Mouse (Mus musculus): ENCODE results near the gene Mical2. TPM values are rescaled to one million over a fixed set of nuclear protein-coding genes. Genes with fewer than 3 reads are reported as not detected.

Mical2 gene
- total and polyA plus RNA-seq, 3 experiments, result 44.8 to 89.1 (median 87.7) TPM

DNA sequence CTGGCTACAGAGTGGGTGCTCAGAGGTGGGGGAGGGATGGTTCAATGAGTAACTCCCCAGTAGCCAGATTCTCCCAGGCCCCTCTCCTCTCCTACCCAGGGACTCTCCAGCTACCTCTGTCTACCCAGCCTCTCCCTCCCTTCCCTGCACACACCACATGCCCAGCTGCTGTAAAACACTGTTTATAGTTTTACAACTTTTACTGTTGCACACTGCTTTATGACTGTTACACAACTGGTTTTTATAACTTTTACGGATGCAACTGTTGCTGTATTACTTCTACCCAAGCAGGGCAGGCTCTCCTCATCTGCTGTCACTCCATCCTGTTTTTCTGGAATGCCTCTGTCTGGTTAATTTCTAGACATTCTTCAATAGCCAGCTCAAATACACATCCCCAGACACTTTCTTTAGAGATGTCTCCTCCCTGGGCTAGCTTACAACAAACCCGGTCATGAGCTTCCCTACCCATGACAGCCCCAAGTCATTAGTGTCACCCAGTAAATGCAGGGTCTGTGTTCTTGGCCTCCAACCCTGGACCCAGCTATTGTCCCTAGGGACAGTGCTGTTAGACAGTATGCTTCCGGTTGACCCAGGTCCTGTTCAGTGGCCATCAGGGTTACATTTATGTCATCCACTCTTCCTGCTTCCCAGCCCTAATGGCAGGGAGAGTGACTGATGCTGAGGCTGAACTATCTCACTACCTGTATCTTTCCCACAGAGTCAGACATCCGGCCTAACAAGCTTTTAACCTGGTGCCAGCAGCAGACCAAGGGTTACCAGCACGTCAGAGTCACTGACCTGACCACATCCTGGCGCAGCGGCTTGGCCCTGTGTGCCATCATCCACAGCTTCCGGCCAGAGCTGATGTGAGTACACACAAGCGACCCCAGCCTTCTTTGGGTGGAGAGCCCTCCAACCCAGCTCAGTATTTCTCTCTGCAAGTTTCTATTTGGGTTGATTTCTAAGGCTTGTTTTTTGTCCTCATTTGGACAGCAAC lies 96.4 kb downstream of the Mical2 start:
- no peaks in the 10 kb centered on the region for H3K27me3 ChIP-seq (ENCODE audit: control insufficient read depth, insufficient read depth, low read length)
- H3K36me3 ChIP-seq (ENCODE audit: control insufficient read depth, insufficient read depth, low read length), result peaks cover 14% of the 10 kb centered on the region
- no peak for DNase-seq
- peaks cover 9% of the 10 kb centered on the region for H3K4me1 ChIP-seq (ENCODE audit: control insufficient read depth, insufficient read depth, low read length)
- TF ChIP-seq POLR2A (IDR thresholded peaks at IDR 0.05; ENCODE audit: insufficient read depth, low read depth, low read length) (no peak), EP300 (IDR thresholded peaks at IDR 0.05; ENCODE audit: insufficient read depth, low read depth, low read length) (no peak), CTCF (IDR thresholded peaks at IDR 0.05) (no peak)
- intact Hi-C loops (cut with DNase I), result no loop called here
- 86% methylated on average over 9 of the region's 9 CpGs for WGBS
- H3K27ac ChIP-seq, result no peak overlapping the region
- H3K9ac ChIP-seq (ENCODE audit: low read depth, low read length), result no peak overlapping the region
- no peaks in the 10 kb centered on the region for H3K79me2 ChIP-seq (replicated peaks; ENCODE audit: control insufficient read depth, insufficient read depth, low read length)
- no peak overlapping the region for H3K4me3 ChIP-seq

DNA sequence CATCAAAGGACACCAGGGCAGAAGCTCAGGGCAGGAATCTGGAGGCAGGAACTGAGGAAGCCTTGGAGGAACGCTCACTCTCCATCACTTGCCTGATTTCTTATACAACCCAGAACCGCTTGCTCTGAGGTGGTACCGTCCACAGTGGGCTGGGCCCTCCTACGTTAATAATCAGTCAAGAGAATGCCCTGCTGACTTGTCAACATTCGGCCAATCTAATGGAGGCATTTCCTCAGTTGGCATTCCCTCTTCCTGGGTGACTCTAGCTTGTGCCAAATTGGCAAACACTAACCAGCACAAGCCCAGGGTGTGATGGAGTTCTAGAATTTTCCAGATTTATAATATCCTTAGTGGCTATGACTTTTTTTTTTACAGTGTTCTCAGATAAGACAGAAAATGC lies 98.9 kb downstream of the Mical2 start:
- DNase-seq, result no peak
- TF ChIP-seq POLR2A (IDR thresholded peaks at IDR 0.05; ENCODE audit: insufficient read depth, low read depth, low read length) (no peak), EP300 (IDR thresholded peaks at IDR 0.05; ENCODE audit: insufficient read depth, low read depth, low read length) (no peak), CTCF (IDR thresholded peaks at IDR 0.05) (no peak)
- intact Hi-C loops (cut with DNase I), result no loop called here
- no peaks in the 10 kb centered on the region for H3K27me3 ChIP-seq (ENCODE audit: control insufficient read depth, insufficient read depth, low read length)
- no peak overlapping the region for H3K9ac ChIP-seq (ENCODE audit: low read depth, low read length)
- WGBS, result 75% methylated on average over 5 of the region's 5 CpGs
- no peak overlapping the region for H3K4me3 ChIP-seq
- no peaks in the 10 kb centered on the region for H3K79me2 ChIP-seq (replicated peaks; ENCODE audit: control insufficient read depth, insufficient read depth, low read length)
- H3K36me3 ChIP-seq (ENCODE audit: control insufficient read depth, insufficient read depth, low read length), result peaks cover 11% of the 10 kb centered on the region
- no peak overlapping the region for H3K27ac ChIP-seq
- peaks cover 2% of the 10 kb centered on the region for H3K4me1 ChIP-seq (ENCODE audit: control insufficient read depth, insufficient read depth, low read length)

DNA sequence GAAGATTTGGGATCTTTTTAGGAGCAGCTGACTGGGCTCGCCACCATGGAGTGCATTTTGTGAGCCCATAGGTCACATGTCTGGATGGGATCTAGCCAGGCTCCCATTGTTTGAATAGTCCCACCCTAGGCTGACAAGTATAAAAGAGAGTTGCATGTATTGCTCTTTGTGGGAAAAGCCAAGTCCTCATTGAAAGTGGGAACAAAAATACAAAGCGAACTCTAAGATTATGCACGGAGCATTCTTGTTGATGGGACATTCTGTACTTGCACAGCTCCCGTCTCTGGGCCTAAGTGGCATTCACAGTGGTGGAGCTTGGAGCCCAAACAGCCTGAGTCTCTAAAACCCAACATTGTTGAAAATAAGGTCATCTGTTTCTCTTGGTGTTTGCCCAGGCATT lies 101.2 kb downstream of the Mical2 start:
- 75% methylated on average over 4 of the region's 4 CpGs for WGBS
- intact Hi-C loops (cut with DNase I), result loop anchor here (5.0 kb wide), 1 partner anchor 240 kb away; no protein-coding TSS in a partner anchor
- peak overlapping the region; percentile 41 for H3K27ac ChIP-seq
- H3K27me3 ChIP-seq (ENCODE audit: control insufficient read depth, insufficient read depth, low read length), result no peaks in the 10 kb centered on the region
- peaks cover 11% of the 10 kb centered on the region for H3K36me3 ChIP-seq (ENCODE audit: control insufficient read depth, insufficient read depth, low read length)
- no peak for DNase-seq
- H3K4me1 ChIP-seq (ENCODE audit: control insufficient read depth, insufficient read depth, low read length), result peaks cover 1% of the 10 kb centered on the region; the same call in 1 of the 2 replicates
- no peak overlapping the region for H3K4me3 ChIP-seq
- no peaks in the 10 kb centered on the region for H3K79me2 ChIP-seq (replicated peaks; ENCODE audit: control insufficient read depth, insufficient read depth, low read length)
- no peak for TF ChIP-seq POLR2A (IDR thresholded peaks at IDR 0.05; ENCODE audit: insufficient read depth, low read depth, low read length)
- H3K9ac ChIP-seq (ENCODE audit: low read depth, low read length), result no peak overlapping the region

DNA sequence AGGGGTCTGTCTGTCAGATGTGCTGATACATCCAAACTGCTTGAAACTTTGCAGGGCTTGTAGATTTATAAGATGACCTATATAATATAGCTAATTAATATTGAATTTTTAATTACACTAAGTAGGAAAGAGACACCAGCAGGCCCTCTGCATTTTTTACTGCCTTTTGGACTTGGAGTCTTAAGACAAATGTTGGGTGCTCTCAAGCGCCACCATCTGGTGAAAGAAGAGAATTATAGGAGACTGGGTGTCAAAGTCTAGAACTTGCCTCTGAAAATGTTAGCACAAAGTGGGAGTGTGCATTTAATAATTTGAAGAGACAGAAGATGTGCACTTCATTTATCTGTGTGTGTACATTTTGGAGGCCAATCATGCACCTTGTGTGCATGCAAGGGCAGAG lies 103.3 kb downstream of the Mical2 start:
- no peaks in the 10 kb centered on the region for H3K27me3 ChIP-seq (ENCODE audit: control insufficient read depth, insufficient read depth, low read length)
- no peak overlapping the region for H3K27ac ChIP-seq
- peaks cover 11% of the 10 kb centered on the region for H3K36me3 ChIP-seq (ENCODE audit: control insufficient read depth, insufficient read depth, low read length)
- peak in 1 of 2 experiments; percentile 45 for DNase-seq
- 13% methylated on average over 1 of the region's 1 CpGs for WGBS
- H3K4me1 ChIP-seq (ENCODE audit: control insufficient read depth, insufficient read depth, low read length), result peaks cover 1% of the 10 kb centered on the region; the same call in 1 of the 2 replicates
- no peak overlapping the region for H3K9ac ChIP-seq (ENCODE audit: low read depth, low read length)
- TF ChIP-seq POLR2A (IDR thresholded peaks at IDR 0.05; ENCODE audit: insufficient read depth, low read depth, low read length) (no peak), CTCF (IDR thresholded peaks at IDR 0.05) (peak; percentile 92)
- no peaks in the 10 kb centered on the region for H3K79me2 ChIP-seq (replicated peaks; ENCODE audit: control insufficient read depth, insufficient read depth, low read length)
- intact Hi-C loops (cut with DNase I), result loop anchor here (1.0 to 5.0 kb wide), 4 partner anchors 40 to 242 kb away; no protein-coding TSS in a partner anchor
- no peak overlapping the region for H3K4me3 ChIP-seq

DNA sequence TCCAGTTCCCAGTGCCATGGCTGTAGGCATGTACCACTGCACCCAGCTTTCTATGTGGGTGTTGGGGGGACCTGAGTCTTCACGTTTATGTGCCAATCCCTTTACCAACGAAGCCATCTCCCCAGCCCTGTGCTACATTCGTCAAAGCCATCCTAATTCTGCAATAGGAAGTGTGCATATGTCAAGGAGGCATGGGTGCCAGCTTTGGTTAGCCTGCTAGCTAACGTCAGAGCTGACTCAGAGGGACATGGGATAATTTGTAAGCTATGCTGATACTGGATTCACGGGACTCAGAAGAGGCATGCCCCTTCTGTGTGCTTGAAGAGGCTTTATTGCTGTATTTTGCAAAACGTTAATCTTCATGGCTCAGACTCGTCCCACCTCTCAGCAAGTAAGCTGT lies 103.8 kb downstream of the Mical2 start:
- intact Hi-C loops (cut with DNase I), result loop anchor here (1.0 to 5.0 kb wide), 4 partner anchors 39 to 242 kb away; no protein-coding TSS in a partner anchor
- Histone ChIP-seq H3K27ac (no peak overlapping the region), H3K9ac (ENCODE audit: low read depth, low read length) (no peak overlapping the region), H3K79me2 (replicated peaks; ENCODE audit: control insufficient read depth, insufficient read depth, low read length) (no peaks in the 10 kb centered on the region), H3K4me1 (ENCODE audit: control insufficient read depth, insufficient read depth, low read length) (peaks cover 1% of the 10 kb centered on the region; the same call in 1 of the 2 replicates), H3K36me3 (ENCODE audit: control insufficient read depth, insufficient read depth, low read length) (peaks cover 10% of the 10 kb centered on the region), H3K4me3 (no peak overlapping the region), H3K27me3 (ENCODE audit: control insufficient read depth, insufficient read depth, low read length) (no peaks in the 10 kb centered on the region)
- TF ChIP-seq EP300 (IDR thresholded peaks at IDR 0.05; ENCODE audit: insufficient read depth, low read depth, low read length), result no peak
- no peak for TF ChIP-seq CTCF (IDR thresholded peaks at IDR 0.05)
- TF ChIP-seq POLR2A (IDR thresholded peaks at IDR 0.05; ENCODE audit: insufficient read depth, low read depth, low read length), result no peak
- 80% methylated on average over 7 of the region's 7 CpGs for WGBS
- no peak for DNase-seq

DNA sequence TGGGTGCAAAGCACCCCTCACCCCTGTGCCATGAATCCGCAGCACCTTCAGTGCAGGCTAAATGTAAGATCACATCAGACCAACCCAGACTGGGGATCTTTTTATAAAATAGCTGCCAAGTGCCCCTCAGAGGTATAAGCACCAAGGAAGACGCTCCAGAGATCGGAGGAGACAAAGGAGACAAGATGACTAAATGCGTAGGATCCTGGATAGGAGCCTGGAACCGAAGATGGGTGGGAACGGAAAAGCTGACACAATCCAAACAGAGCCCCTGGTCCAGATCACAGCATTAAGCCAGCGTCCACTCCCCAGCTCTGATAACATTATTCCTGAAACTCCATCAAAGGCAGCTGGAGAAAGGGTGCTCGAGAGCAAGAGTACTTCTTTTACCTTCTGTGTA lies 105.3 kb downstream of the Mical2 start:
- TF ChIP-seq POLR2A (IDR thresholded peaks at IDR 0.05; ENCODE audit: insufficient read depth, low read depth, low read length) (no peak), EP300 (IDR thresholded peaks at IDR 0.05; ENCODE audit: insufficient read depth, low read depth, low read length) (no peak), CTCF (IDR thresholded peaks at IDR 0.05) (no peak)
- 70% methylated on average over 8 of the region's 8 CpGs for WGBS
- Histone ChIP-seq H3K4me1 (ENCODE audit: control insufficient read depth, insufficient read depth, low read length) (peaks cover 3% of the 10 kb centered on the region), H3K9ac (ENCODE audit: low read depth, low read length) (no peak overlapping the region), H3K36me3 (ENCODE audit: control insufficient read depth, insufficient read depth, low read length) (peaks cover 4% of the 10 kb centered on the region; the same call in 1 of the 2 replicates), H3K27me3 (ENCODE audit: control insufficient read depth, insufficient read depth, low read length) (no peaks in the 10 kb centered on the region), H3K4me3 (no peak overlapping the region), H3K27ac (no peak overlapping the region), H3K79me2 (replicated peaks; ENCODE audit: control insufficient read depth, insufficient read depth, low read length) (no peaks in the 10 kb centered on the region)
- no peak for DNase-seq
- intact Hi-C loops (cut with DNase I), result no loop called here
